Comparison of ENCODE assay signal across 22 mouse cellular contexts in the genomic region with DNA sequence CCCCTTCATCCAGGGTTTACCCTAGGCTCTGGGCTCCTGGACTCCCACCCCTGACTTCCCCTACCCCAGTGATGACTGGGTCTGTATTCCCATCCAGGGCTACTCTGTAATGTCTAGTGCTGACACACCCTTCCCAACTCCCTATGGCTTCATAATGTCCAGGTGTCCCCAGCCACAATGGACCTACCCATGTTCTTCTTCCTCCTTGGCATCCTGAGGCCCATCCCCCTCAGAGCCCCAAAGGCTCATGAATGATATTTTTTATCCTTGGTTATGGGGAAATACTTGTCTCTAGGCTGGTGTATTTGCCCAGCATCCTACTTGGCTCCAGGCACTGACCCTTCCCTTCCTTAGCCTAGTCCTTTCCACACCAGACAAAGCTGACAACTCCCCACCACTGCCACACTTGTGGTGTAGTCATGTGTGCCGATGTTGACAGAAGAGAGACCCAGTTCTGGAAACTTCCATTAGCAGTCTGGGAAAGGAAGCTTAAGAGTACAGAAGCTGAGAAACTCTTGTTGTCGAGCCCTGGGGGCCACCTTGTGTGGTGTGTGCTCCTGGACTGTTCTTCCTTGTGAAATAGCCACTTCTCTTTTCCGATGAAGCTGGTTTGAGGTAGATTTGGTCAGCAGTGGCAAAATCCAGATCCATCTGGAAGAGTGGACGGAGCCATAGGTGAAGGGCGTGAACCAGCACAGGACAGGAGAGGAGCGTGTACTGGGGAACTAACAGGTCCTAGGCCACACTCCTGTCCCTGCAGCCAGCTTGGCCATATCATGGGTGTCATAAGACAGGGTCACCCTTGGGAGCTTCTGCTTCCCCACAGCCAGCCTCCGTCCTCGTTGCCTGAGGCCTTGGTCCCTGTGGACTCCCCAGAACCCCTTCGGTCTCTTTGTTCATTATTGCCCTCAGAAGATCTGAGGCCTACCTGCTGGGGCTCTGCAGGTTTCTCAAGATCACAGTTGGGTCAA. TPM values are rescaled to one million over a fixed set of nuclear protein-coding genes. Genes with fewer than 3 reads are reported as not detected.
DNase-seq lines count a peak whose midpoint lies in the region; ATAC-seq and TF ChIP-seq lines count a peak whose summit lies in the region.
"Had no signal": no experiment of that assay in that cellular context is flagged by ENCODE, and none has a peak within 500 bp of the region (broad histone marks: within the 10 kb centered on the region; RNA-seq: fewer than 3 reads in every experiment).

No protein-coding gene starts in this region.

- no peak for TF ChIP-seq CTCF in kidney, postnatal 0 days (IDR thresholded peaks at IDR 0.05; ENCODE audit: low read depth)

- no peak overlapping the region for H3K9ac ChIP-seq in kidney, postnatal 0 days (ENCODE audit: low read depth, low read length)
- H3K9ac ChIP-seq: heart, embryonic 15.5 days; midbrain, embryonic 12.5 days had no signal

- 87% methylated on average over 9 of the region's 9 CpGs for WGBS in kidney, postnatal 0 days

- no peak overlapping the region for H3K4me2 ChIP-seq in kidney, postnatal 0 days (ENCODE audit: low read length)
- H3K4me2 ChIP-seq: midbrain, embryonic 12.5 days had no signal

- no peaks in the 10 kb centered on the region for H3K27me3 ChIP-seq in kidney, postnatal 0 days (ENCODE audit: insufficient read depth, low read length)
- H3K27me3 ChIP-seq: Patski had no signal

- 0 out of 2 replicates have a peak overlapping the region, but pooled peaks have one; percentile 11 for H3K27ac ChIP-seq in kidney, postnatal 0 days
- H3K27ac ChIP-seq: heart, embryonic 15.5 days; hindbrain, embryonic 10.5 days; hindbrain, postnatal 0 days; left cerebral cortex, adult 2 months; midbrain, embryonic 12.5 days had no signal

- ATAC-seq in kidney, postnatal 0 days (replicated peaks; ENCODE audit: low FRiP score, low read depth), result no peak
- peak; percentile 31 for ATAC-seq in granulocyte monocyte progenitor cell, adult 5-6 weeks (replicated peaks; ENCODE audit: poor library complexity, severe bottlenecking)
- ATAC-seq in megakaryocyte progenitor cell, adult 5-6 weeks (replicated peaks; ENCODE audit: poor library complexity), result peak; percentile 12
- ATAC-seq in erythroblast, adult 5-6 weeks (replicated peaks; ENCODE audit: low FRiP score, poor library complexity, severe bottlenecking), result no peak
- ATAC-seq: forebrain, embryonic 14.5 days; hindbrain, postnatal 0 days; Patski had no signal

- H3K9me3 ChIP-seq in kidney, postnatal 0 days (replicated peaks; ENCODE audit: low read length), result no peaks in the 10 kb centered on the region
- H3K9me3 ChIP-seq: heart, embryonic 15.5 days; hindbrain, embryonic 10.5 days; midbrain, embryonic 12.5 days had no signal

- peak; percentile 39 for DNase-seq in adrenal gland, postnatal 10 days
- DNase-seq in adrenal gland, adult 8-10 months, result no peak
- DNase-seq in kidney, postnatal 0 days (ENCODE audit: low spot score), result no peak
- no peak for DNase-seq in kidney, postnatal 4 days
- DNase-seq in urinary bladder, adult 18-20 months (ENCODE audit: low spot score in 2 of 2), result no peak
- DNase-seq: adrenal gland, postnatal 25 days; cerebellum, adult 18-20 months; cerebellum, postnatal 36 days; gastrocnemius, postnatal 25 days; kidney, adult 11 months; thymus, adult 18-20 months; thymus, postnatal 4 days had no signal

- peaks cover 9% of the 10 kb centered on the region; the same call in 1 of the 2 replicates for H3K36me3 ChIP-seq in kidney, postnatal 0 days (ENCODE audit: insufficient read depth, low read length)

- H3K4me3 ChIP-seq in kidney, postnatal 0 days (replicated peaks; ENCODE audit: low read depth, low read length), result no peak overlapping the region
- H3K4me3 ChIP-seq: heart, embryonic 15.5 days; midbrain, embryonic 12.5 days had no signal

- peaks cover 12% of the 10 kb centered on the region; the same call in 1 of the 2 replicates for H3K4me1 ChIP-seq in kidney, postnatal 0 days (replicated peaks; ENCODE audit: insufficient read depth, low read length)

RNA-seq across cellular contexts. Expression of gene Ltc4s, which starts 0.7 kb away (rescaled TPM):
- 10 to 100 TPM; 10.1 to 12.6 TPM for total RNA-seq in adrenal gland, postnatal 10 days (2021)
- total RNA-seq in adrenal gland, adult 8-10 months (2022), result 10 to 100 TPM in 3 of 4 experiments, 1 to 10 TPM in 1; 8.3 to 28.7 (median 11.8) TPM
- 8.5 and 9.6 TPM in 2 replicates for polyA plus RNA-seq in kidney, postnatal 0 days (2015; fragmentation: Nextera tagmentation; extraction: Ambion mirVana)
- total RNA-seq in granulocyte monocyte progenitor cell, adult 5-6 weeks (2014; fragmentation: Nextera tagmentation), result 1.6 TPM in 1 of 2 replicates, not detected in the other
- not detected in 2 replicates for total RNA-seq in granulocyte monocyte progenitor cell, adult 5-6 weeks (2017)
- total RNA-seq in megakaryocyte progenitor cell, adult 5-6 weeks (2015), result 0.74 and 1.1 TPM in 2 replicates
- 1.4 TPM in 1 of 2 replicates, not detected in the other for total RNA-seq in megakaryocyte progenitor cell, adult 5-6 weeks (2017)
- total RNA-seq in erythroblast, adult 5-6 weeks (2015; ENCODE audit: low replicate concordance), result not detected in 2 replicates
- 2.2 TPM in 1 of 2 replicates, not detected in the other for total RNA-seq in erythroblast, adult 5-6 weeks (2017; ENCODE audit: low replicate concordance)
- polyA plus RNA-seq: Patski had no signal

RNA-seq across cellular contexts. Expression of gene Mgat4b, which starts 28.4 kb away (rescaled TPM):
- 100 to 1,000 TPM; 118 to 141 TPM for total RNA-seq in adrenal gland, postnatal 10 days (2021)
- total RNA-seq in adrenal gland, adult 8-10 months (2022), result 100 to 1,000 TPM; 130 to 232 (median 157) TPM
- 53.4 and 62.1 TPM in 2 replicates for polyA plus RNA-seq in kidney, postnatal 0 days (2015; fragmentation: Nextera tagmentation; extraction: Ambion mirVana)
- total RNA-seq in granulocyte monocyte progenitor cell, adult 5-6 weeks (2014; fragmentation: Nextera tagmentation), result 22.7 and 23.9 TPM in 2 replicates
- total RNA-seq in granulocyte monocyte progenitor cell, adult 5-6 weeks (2017), result 11.5 and 14.6 TPM in 2 replicates
- total RNA-seq in megakaryocyte progenitor cell, adult 5-6 weeks (2015), result 17.4 and 18.9 TPM in 2 replicates
- 10.8 and 16.2 TPM in 2 replicates for total RNA-seq in megakaryocyte progenitor cell, adult 5-6 weeks (2017)
- total RNA-seq in erythroblast, adult 5-6 weeks (2015; ENCODE audit: low replicate concordance), result 7.1 and 7.7 TPM in 2 replicates
- 5.1 and 10.0 TPM in 2 replicates for total RNA-seq in erythroblast, adult 5-6 weeks (2017; ENCODE audit: low replicate concordance)

RNA-seq across cellular contexts. Expression of gene Sqstm1, which starts 28.5 kb away (rescaled TPM):
- total RNA-seq in adrenal gland, postnatal 10 days (2021), result 100 to 1,000 TPM; 321 to 332 TPM
- total RNA-seq in adrenal gland, adult 8-10 months (2022), result 1,000 to 10,000 TPM in 1 of 4 experiments, 100 to 1,000 TPM in 3; 798 to 1,098 (median 876) TPM
- polyA plus RNA-seq in kidney, postnatal 0 days (2015; fragmentation: Nextera tagmentation; extraction: Ambion mirVana), result 326 and 333 TPM in 2 replicates
- 89.7 and 92.6 TPM in 2 replicates for total RNA-seq in granulocyte monocyte progenitor cell, adult 5-6 weeks (2014; fragmentation: Nextera tagmentation)
- total RNA-seq in granulocyte monocyte progenitor cell, adult 5-6 weeks (2017), result 131 and 165 TPM in 2 replicates
- total RNA-seq in megakaryocyte progenitor cell, adult 5-6 weeks (2015), result 42.7 and 49.3 TPM in 2 replicates
- total RNA-seq in megakaryocyte progenitor cell, adult 5-6 weeks (2017), result 207 and 220 TPM in 2 replicates
- 101 and 109 TPM in 2 replicates for total RNA-seq in erythroblast, adult 5-6 weeks (2015; ENCODE audit: low replicate concordance)
- 596 and 621 TPM in 2 replicates for total RNA-seq in erythroblast, adult 5-6 weeks (2017; ENCODE audit: low replicate concordance)

RNA-seq across cellular contexts. Expression of gene Maml1, which starts 53.0 kb away (rescaled TPM):
- total RNA-seq in adrenal gland, postnatal 10 days (2021), result 10 to 100 TPM; 24.4 to 25.2 TPM
- total RNA-seq in adrenal gland, adult 8-10 months (2022), result 10 to 100 TPM; 21.2 to 24.5 (median 23.9) TPM
- 5.0 and 6.0 TPM in 2 replicates for polyA plus RNA-seq in kidney, postnatal 0 days (2015; fragmentation: Nextera tagmentation; extraction: Ambion mirVana)
- 11.7 and 13.4 TPM in 2 replicates for total RNA-seq in granulocyte monocyte progenitor cell, adult 5-6 weeks (2014; fragmentation: Nextera tagmentation)
- total RNA-seq in granulocyte monocyte progenitor cell, adult 5-6 weeks (2017), result 3.9 and 4.6 TPM in 2 replicates
- total RNA-seq in megakaryocyte progenitor cell, adult 5-6 weeks (2015), result 14.2 and 15.9 TPM in 2 replicates
- total RNA-seq in megakaryocyte progenitor cell, adult 5-6 weeks (2017), result 4.1 and 4.2 TPM in 2 replicates
- 15.2 and 15.7 TPM in 2 replicates for total RNA-seq in erythroblast, adult 5-6 weeks (2015; ENCODE audit: low replicate concordance)
- total RNA-seq in erythroblast, adult 5-6 weeks (2017; ENCODE audit: low replicate concordance), result 7.2 and 10.0 TPM in 2 replicates

Comparison
In these comparisons a context has a peak if more than half of its experiments do, and no peak if none do; other contexts are left out.
1. ATAC-seq: peak in granulocyte monocyte progenitor cell, adult 5-6 weeks (single experiment) and megakaryocyte progenitor cell, adult 5-6 weeks (single experiment); none in kidney, postnatal 0 days (single experiment) and erythroblast, adult 5-6 weeks (single experiment).
2. RNA of gene Mgat4b, which starts 28.4 kb away (total RNA-seq): 130 to 232 TPM in adrenal gland, adult 8-10 months and 118 to 141 TPM in adrenal gland, postnatal 10 days; 11.5 to 23.9 TPM in granulocyte monocyte progenitor cell, adult 5-6 weeks, 10.8 to 18.9 TPM in megakaryocyte progenitor cell, adult 5-6 weeks and 5.1 to 10.0 TPM in erythroblast, adult 5-6 weeks; every median in the first group is over 4 times any median in the second.